Mouse (Mus musculus) left cerebral cortex, postnatal 4 days (tissue): ENCODE data around the gene Gcnt3. TPM values are rescaled to one million over a fixed set of nuclear protein-coding genes. Genes with fewer than 3 reads are reported as not detected.

Experiments used
- DNase-seq: peaks from one replicate; pipeline ENCODE4 v3.0.0-alpha.2; 2022
- intact Hi-C: fragments of 180-260 bp; cut with DNase I; formaldehyde crosslinking; loops from one replicate; pipeline ENCODE4 v1.15.1; 2025
- total RNA-seq, 2 experiments: library from RNA; stranded (reverse); gene quantifications; 2 replicates each; pipeline ENCODE4 v1.2.3; 2021

Gene Gcnt3
- total RNA-seq, 2 experiments from 2014 or later: not detected

DNA sequence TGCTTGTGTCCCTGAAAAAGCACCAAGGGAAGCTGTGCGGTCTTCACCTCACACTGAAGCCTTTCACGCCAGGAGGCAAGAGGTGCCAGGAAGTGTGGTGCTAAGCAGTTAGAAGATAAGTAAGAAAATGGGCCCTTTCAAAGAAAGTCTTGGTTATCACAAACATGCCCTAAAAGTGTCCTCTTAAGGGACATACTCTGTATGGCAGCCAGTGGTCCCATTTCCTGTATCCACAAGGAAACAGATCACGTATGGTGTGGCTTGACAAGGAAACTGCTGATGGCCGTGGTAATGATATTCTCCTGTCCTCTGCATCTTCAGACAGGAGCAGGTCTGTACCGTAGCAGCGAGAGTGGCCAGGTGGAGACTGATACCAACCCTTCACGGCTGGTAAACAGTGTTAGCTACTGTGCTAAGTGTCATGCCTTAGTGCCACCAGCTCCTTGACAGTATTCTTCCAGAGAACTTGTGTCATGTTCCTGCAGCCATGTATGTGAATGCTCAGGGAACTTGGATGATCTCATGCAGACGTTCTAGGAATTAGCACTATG lies 28.1 kb downstream of the Gcnt3 start:
- intact Hi-C loops: no loop called here
- no peak for DNase-seq

DNA sequence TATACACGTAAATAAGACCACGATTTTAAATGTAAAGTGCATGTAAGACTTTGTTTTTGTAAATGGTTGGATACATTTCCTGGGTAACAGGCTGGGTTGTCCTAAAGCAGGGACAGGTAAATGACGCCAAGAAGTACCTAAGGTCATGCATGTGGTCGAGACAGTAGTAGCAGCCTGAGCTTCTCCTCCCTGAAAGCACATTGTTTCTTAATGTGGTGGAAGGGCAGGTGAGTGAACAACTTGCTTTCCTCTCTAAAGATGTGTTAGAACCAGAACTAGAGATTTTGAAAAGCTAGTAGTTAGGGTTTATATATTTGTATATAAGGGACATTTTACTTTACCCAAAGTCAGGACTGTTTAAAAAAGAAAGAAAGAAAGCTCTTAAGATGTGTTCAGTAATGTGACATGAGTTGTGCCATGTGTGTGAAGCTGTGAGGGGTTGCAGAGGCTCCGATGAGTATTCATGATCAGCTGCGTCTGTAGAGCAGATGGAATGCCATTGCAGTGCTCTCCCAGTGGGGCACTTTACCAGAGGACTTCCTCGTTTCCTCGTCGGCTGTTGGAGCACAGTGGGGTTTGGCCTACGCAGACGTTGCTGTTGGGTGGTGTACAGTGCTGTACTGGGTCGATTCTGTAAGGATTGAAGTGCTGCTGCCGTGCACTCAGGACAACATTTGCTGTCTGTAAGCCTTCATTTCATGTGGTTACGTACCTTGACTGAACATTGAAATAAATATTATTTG lies 30.2 kb downstream of the Gcnt3 start:
- intact Hi-C loops: no loop called here
- DNase-seq: no peak

DNA sequence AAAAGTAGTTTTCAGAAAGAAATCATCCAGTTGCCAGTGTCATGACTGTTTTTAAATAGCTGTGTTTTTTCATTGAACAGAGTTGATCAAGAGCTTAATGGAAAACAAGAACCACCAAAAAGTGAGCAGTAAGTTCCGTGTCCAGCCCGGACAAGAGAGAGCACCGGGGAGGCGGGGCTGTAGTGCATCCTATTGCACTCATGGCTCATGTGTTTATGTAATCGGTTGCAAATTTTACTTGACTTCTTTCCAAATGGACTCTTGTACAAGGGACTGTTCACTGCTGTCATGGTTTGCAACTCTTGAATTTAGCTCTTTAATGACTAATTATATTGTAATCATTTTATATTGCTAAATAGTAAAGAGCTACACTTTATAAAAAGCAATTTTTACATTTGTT lies 30.9 kb downstream of the Gcnt3 start:
- intact Hi-C loops: no loop called here
- no peak for DNase-seq

DNA sequence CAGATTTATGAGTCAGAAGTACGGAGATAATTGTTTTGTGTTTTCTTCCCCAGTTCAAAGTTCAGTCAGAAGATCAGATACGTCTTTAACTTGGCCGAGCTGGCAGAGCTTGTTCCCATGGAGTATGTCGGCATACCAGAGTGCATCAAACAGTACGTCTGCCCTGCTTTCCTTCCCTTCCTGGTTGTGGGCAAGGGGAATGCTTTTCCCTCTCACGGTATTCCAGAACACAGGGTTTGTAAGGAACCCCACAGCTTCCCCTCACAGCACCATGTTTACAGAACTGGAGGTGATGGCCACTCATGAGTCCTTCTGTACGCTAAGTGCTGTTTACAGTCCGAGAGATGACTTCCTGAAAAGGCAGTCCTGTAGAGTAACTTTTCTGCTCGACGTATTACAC lies 34.4 kb downstream of the Gcnt3 start:
- DNase-seq: no peak
- intact Hi-C loops: no loop called here

DNA sequence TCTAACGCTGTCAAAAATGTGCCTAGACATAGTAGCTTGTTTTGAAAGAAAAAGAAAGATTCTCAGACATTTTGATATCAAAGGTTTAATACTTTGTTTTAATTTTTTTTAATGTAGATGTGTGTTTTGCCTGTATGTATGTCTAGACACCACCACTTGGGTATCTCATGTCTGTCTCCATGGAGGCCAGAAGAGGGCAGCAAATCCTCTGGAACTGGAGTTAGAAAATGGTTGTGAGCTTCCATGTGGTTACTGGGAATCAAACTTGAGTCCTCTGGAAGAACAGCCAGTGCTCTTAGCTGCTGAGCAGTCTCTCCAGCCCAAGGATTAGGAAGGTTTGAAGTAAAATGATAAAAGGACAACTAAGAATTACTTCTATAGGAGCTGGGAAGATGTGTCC lies 38.6 kb downstream of the Gcnt3 start:
- intact Hi-C loops: no loop called here
- no peak for DNase-seq

DNA sequence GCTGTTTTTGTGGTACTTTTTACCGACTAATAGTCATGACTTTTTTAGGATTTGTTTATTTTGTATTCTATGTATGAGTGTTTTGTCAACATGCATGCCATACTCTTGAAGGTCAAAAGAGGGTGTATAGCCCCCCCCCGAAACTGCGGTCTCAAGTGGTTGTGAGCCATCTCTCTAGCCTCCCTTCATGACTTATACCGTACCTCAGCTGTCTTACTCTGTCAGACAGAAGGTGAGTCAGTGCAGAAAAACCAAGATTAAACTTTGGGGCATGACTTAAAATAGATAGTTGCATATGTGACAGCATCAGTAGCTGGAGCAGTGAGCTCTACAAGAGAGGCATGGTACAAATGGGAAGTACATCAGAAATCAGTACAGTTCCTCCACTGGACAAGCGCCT lies 43.3 kb downstream of the Gcnt3 start:
- intact Hi-C loops: no loop called here
- no peak for DNase-seq

DNA sequence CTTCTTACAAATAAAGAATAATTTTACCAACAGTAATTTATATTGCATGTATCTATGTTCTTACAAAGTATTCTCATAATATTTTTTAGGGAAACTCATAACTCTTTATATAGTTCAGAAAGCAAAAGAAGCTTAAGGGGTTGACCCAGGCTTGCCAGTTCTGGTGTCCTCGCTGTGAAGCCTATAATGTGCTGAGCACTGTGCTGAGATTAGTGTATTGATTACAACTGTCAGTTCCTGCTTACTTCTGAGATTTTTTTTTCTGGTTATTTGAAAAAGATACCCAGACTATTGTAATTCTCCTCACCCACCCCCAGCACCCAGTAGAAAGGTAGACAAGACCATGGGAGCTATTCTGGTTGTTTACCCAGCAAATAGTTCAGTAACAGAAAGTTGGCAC lies 44.4 kb downstream of the Gcnt3 start:
- no peak for DNase-seq
- intact Hi-C loops: no loop called here

DNA sequence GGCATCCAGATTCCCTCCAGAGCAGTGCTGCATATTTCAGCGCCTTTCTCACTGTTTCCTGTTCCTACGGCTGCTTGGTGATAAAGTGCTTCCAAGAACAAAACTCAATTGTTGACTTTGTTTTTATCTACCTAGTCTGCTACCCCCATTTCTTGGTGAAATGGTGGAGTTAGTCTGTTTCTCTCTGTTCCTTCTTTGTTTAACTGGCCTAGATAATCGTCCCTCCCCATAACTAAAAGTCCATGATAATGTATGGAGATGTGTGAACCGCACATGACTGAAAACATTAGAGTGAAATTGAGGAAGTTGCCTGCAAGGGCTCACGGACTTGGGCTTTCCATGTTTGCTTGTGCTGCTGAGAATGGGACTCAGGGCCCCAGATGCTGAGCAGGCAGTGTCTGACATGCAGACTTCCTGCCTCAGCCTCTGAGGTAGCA lies 45.0 kb downstream of the Gcnt3 start:
- intact Hi-C loops: no loop called here
- no peak for DNase-seq

DNA sequence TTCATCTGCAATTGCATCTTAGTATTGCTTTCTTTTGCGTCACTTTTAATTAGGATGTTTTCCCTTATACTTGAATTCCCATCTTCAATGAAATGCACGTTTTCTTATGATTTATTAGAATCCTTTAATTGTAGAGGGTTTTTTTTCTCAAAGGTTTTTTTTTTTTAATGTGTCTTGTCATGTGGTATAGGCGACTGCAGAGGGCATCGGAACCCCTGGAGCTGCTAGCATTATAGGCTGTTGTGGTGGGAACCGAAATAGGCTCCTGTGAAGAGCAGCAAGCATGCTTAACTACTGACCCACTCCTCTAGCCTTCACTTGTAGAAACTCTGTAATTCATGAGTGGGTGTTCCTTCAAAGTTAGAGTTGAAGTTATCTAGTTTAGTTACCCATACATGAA lies 47.5 kb downstream of the Gcnt3 start:
- no peak for DNase-seq
- intact Hi-C loops: no loop called here

DNA sequence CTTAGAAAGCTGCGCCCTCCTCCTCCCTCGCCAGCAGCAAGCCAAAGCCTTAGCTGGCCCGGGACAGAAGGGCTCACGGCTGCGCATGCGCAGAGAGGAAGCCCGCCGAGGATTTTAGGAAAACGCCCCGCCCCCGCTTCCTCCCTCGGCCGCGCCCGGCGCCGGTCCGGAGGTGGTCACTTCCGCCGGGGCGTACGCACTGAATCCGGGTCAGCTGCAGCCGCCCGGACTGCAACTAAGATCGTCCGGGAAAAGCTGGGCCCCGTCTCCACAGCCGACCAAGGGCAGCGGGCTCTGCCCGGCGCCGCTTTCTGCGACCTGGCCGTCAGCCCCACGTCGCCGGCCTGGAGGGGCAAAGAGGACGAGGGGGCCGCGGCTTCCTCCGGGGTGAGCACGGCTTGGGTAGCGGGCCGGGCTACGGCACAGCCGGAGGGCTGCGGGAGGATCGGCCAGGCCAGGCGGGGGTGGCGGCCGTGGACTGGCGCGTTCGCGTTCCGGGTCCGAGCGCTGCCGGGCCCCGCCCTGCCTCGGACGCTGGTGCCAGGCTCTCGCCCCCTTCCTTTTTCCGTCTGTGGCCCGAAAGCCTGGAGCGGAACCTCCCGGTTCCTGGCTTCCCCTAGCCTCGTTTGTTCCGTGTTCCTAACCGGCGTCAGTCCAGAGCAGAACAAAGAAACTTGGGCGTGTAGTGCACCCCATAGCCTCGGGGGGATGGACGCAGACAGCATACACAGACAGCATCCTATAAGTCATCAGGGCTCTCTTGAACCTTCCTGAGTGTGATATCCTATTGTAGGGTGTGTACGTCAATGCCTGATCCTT lies 48.4 kb downstream of the Gcnt3 start, which contains the start of gene Bnip2:
TSS of gene Bnip2 (plus strand) at position 164 of the 819 bp plus-strand sequence.
- intact Hi-C loops: loop anchor here (5.0 to 10.0 kb wide), 3 partner anchors 222 to 482 kb away; no protein-coding TSS in a partner anchor
- DNase-seq: peak; percentile 97

DNA sequence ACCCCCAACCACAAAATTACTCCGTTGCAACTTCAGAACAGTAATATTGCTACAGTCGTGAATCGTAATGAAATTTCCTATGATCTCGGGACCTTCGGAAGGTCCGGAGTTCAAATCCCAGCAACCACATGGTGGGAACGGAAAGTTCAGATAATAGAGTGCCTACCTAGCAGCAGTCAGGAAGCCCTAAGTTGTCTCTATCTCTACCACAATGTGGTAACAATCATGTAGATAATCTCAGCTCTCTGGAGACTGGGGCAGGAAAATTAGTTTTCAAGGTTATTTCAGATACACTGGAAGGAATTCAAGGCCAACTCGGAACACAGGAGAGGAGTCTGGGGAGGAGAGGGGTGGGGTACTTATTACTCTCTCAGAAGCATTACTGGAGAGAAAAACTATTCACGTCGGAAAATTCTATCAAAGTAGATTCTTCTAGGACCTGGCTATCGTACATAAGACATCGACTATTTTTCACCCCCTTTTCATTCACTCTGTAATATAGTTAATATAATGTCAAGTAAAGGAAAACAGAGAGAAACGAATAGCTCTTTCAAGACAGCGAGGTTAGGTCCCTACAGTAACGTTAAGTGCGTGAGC lies 49.1 kb downstream of the Gcnt3 start:
- DNase-seq: no peak
- intact Hi-C loops: loop anchor here (5.0 to 10.0 kb wide), 3 partner anchors 222 to 482 kb away; no protein-coding TSS in a partner anchor

DNA sequence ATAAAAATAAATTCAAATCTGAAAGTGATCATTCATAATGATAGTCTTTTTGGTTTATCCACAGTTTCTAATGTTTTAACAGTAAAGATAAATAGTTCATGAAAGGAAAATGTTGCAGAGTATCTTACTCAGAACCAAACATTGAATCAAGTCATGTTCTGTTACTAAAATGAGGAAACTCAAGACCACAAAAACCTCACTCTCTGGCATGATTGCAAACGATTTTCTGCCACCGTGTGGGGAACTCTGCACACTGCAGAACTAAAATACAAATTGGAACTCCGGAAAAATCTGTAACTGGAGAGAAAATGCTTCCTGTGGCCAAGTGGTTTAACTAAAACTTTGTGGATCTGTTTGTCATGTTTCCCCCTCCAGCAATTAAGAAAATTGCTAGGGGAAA lies 50.3 kb downstream of the Gcnt3 start:
- peak; percentile 39 for DNase-seq
- intact Hi-C loops: loop anchor here (5.0 to 10.0 kb wide), 3 partner anchors 220 to 480 kb away; no protein-coding TSS in a partner anchor

DNA sequence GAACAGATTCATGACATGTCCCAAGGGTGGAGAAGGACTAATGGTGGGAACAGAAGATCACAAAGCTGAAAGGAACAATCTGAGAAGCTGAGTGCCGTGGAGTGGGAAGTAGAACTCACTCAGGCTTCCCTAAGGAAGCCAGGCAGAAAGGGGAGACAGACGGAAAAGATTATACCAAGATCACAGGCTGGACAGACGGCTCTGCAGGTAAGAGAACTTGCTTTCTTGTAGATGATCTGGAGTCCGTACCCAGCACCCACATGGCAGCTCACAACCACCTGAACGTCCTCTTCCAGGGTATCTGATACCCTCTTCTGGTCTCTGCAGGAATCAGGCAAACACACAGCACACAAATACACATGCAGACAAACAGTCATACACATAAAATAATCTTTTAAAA lies 51.3 kb downstream of the Gcnt3 start:
- no peak for DNase-seq
- intact Hi-C loops: loop anchor here (5.0 to 10.0 kb wide), 3 partner anchors 219 to 479 kb away; no protein-coding TSS in a partner anchor

DNA sequence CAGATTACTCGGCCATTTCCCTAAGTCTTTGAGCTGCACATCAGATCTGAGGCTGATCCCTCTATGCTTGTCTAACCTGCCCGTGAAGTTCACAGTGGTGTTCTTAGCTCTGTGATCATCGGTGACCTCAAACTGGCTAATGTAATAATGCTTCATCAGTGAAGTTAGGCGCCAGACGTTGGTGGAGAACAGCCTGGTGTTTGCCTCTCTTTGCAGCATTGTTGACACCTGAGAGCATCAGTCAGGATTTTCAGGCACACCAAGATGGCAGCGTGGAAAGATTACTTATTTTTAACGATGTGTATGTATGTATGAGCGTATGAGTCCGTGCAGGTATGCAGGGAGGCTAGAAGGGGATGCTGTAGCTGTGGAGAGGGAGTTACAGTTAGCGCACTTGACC lies 51.8 kb downstream of the Gcnt3 start:
- DNase-seq: no peak

DNA sequence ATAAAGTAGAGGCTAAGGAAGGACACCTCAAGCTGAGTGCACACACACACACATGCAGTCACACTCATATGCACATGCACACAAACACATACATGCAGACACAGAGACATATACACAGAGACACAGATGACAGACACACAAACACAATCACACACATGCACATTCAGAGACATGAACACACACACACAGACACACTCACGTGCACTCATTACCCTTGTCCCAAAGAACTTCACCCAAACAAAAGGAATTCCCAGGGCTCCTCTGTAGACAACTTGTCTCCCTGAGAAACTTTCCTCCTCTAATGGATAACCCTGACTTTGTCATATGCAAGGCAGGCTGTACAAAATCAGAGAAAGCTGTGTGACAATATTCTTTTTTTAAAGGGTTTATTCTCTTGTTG lies 52.4 kb downstream of the Gcnt3 start:
- intact Hi-C loops: loop anchor here (5.0 to 10.0 kb wide), 3 partner anchors 218 to 478 kb away; no protein-coding TSS in a partner anchor
- DNase-seq: no peak

More for the DNA sequence above, 51.8 kb downstream of the Gcnt3 start:
- intact Hi-C loops: loop anchor here (5.0 to 10.0 kb wide), 3 partner anchors 219 to 479 kb away; no protein-coding TSS in a partner anchor

Other genes with a start within 250 kb of the Gcnt3 start
- gene Bnip2, start 48.6 kb downstream of the Gcnt3 start, total RNA-seq: 10 to 100 TPM; 64.0 to 67.1 TPM
- 10 to 100 TPM; 88.7 to 91.6 TPM for gene Gtf2a2, start 25.5 kb downstream of the Gcnt3 start, total RNA-seq
- 10 to 100 TPM; 61.8 to 65.9 TPM for gene Fam81a, start 104.5 kb upstream of the Gcnt3 start, total RNA-seq
- 1 to 10 TPM; 5.2 to 6.1 TPM for gene Myo1e, start 169.3 kb upstream of the Gcnt3 start, total RNA-seq